Comparison of ENCODE assay signal across 13 mouse cellular contexts in genomic region chr6:90567486-90567885, GRCm38 (mm10).
"Had no signal": no experiment of that assay in that cellular context is flagged by ENCODE, and none has a peak within 500 bp of the region (broad histone marks: within the 10 kb centered on the region; RNA-seq: fewer than 3 reads in every experiment).

No protein-coding gene starts in this region.

- H3K4me1 ChIP-seq: liver, embryonic 12.5 days had no signal

- H3K9ac ChIP-seq: limb, embryonic 15.5 days; liver, embryonic 12.5 days; lung, embryonic 14.5 days; stomach, embryonic 15.5 days had no signal

- H3K27ac ChIP-seq: left cerebral cortex, adult 2 months; limb, embryonic 15.5 days; liver, embryonic 12.5 days; stomach, embryonic 15.5 days had no signal

- H3K27me3 ChIP-seq: limb, embryonic 15.5 days; stomach, embryonic 15.5 days had no signal

- H3K4me2 ChIP-seq: limb, embryonic 15.5 days; liver, embryonic 12.5 days; lung, embryonic 14.5 days; stomach, embryonic 15.5 days had no signal

- ATAC-seq: liver, embryonic 12.5 days; midbrain, embryonic 16.5 days had no signal

- H3K4me3 ChIP-seq: left cerebral cortex, adult 2 months; limb, embryonic 15.5 days; liver, embryonic 12.5 days; stomach, embryonic 15.5 days had no signal

- H3K9me3 ChIP-seq: limb, embryonic 15.5 days; liver, embryonic 12.5 days; stomach, embryonic 15.5 days had no signal

- DNase-seq: kidney, adult 2 months; kidney, postnatal 25 days; lung, embryonic 14.5 days; lung, postnatal 10 days; lung, postnatal 4 days; right cerebral cortex, postnatal 14 days; thymus, adult 2 months; thymus, postnatal 25 days had no signal

- H3K36me3 ChIP-seq: limb, embryonic 15.5 days; liver, embryonic 12.5 days; stomach, embryonic 15.5 days had no signal
